Mouse (Mus musculus) midbrain, embryonic 14.5 days (tissue): ENCODE measurements around the gene Pcnx2. TPM values are rescaled to one million over a fixed set of nuclear protein-coding genes. Genes with fewer than 3 reads are reported as not detected.

Experiments
- ATAC-seq: fragments of 200-750 bp; cut with Nextera tagmentation; 2 replicates; pipeline ENCODE4 v1.8.0; 2017; ENCODE audit warnings: moderate number of reproducible peaks, moderate library complexity; ENCODE audit not compliant: low FRiP score, low TSS enrichment
- DNase-seq: peaks from one replicate; pipeline ENCODE4 v3.0.0-alpha.2; 2015
- H3K27ac ChIP-seq: fragments of 300-500 bp; sonication (generic); replicated peaks from 2 replicates; pipeline ENCODE4 v1.5.1; 2014; ENCODE audit warnings: mild to moderate bottlenecking, low read depth, low read length, moderate library complexity
- H3K27me3 ChIP-seq: fragments of 300-500 bp; sonication (generic); 2 replicates; pipeline ENCODE4 v1.6.1; 2014; ENCODE audit warnings: low read length, control low read depth, mixed read lengths; ENCODE audit not compliant: control insufficient read depth, insufficient read depth
- H3K36me3 ChIP-seq: fragments of 300-500 bp; sonication (generic); 2 replicates; pipeline ENCODE4 v1.6.1; 2014; ENCODE audit warnings: low read length, control low read depth; ENCODE audit not compliant: control insufficient read depth, insufficient read depth
- H3K4me1 ChIP-seq: fragments of 300-500 bp; sonication (generic); 2 replicates; pipeline ENCODE4 v1.6.1; 2014; ENCODE audit warnings: mild to moderate bottlenecking, antibody characterized with exemption, low read length, control low read depth; ENCODE audit not compliant: control insufficient read depth, insufficient read depth
- H3K4me2 ChIP-seq: fragments of 300-500 bp; sonication (generic); 2 replicates; pipeline ENCODE4 v1.6.1; 2014; ENCODE audit warnings: mild to moderate bottlenecking, low read length, moderate library complexity
- H3K4me3 ChIP-seq: fragments of 300-500 bp; sonication (generic); replicated peaks from 2 replicates; pipeline ENCODE4 v1.5.1; 2014; ENCODE audit warnings: low read depth, low read length
- H3K9ac ChIP-seq: fragments of 300-500 bp; sonication (generic); replicated peaks from 2 replicates; pipeline ENCODE4 v1.6.1; 2014; ENCODE audit warnings: mild to moderate bottlenecking, low read length, moderate library complexity
- H3K9me3 ChIP-seq: fragments of 300-500 bp; sonication (generic); 2 replicates; pipeline ENCODE4 v1.6.1; 2016; ENCODE audit warnings: low read length, control low read depth, mixed read lengths; ENCODE audit not compliant: control insufficient read depth
- WGBS: fragments of 180-500 bp; shearing (Covaris S2); extraction: QIAGEN DNeasy Blood & Tissue Kit; methylation state at CpG from one replicate; pipeline ENCODE4 v1.1.7; 2014; 5-methylcytosine and 5-hydroxymethylcytosine counted together
- polyA plus RNA-seq: library from polyadenylated mRNA; unstranded; fragments of >200 nt; fragmentation: Nextera tagmentation; extraction: Ambion mirVana; gene quantifications from 2 replicates; pipeline ENCODE4 v1.2.1, GENCODE M21; 2014

Pcnx2 gene
- polyA plus RNA-seq, 1 experiment from 2014 or later = 3.9 TPM

DNA sequence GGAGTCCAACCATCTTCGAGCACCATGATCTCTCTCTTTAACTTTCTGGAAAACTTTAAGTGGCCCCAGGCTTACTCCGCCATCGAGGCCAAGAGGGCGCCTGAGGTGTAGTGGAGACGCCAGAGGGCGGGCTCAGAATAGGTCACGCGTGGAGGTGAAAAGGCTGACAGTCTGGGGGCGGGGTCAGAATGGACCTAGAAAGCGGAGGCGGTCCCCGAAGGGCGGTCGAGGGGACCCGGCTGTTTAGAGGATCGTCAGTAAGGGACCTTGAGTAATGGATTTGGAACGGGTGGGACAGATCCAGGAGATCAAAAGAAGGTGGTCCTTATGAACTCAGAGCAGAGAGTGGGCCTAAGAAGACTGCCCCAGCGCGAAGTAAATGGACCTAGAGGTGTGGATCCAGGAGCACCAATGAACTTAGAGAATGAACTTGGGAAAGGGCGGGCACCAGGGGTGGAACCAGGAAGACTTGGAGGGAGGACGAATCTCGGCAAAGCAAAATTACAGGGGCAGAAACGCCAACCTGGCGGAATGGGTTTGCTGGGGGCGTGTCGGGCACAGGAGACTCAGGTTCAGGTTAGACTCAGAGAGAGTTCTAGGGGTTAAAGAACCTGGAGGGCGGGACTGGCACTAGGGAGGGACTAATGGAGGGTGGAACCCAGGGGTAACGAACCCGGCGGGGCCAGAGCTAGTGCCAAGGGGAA lies 11.7 kb upstream of the Pcnx2 start:
- Histone ChIP-seq H3K4me3 (peak overlapping the region; percentile 49), H3K4me1 (0 out of 2 replicates have a peak, but pooled peaks cover 11% of the 10 kb centered on the region), H3K9me3 (no peaks in the 10 kb centered on the region), H3K4me2 (peak overlapping the region; percentile 95), H3K36me3 (no peaks in the 10 kb centered on the region), H3K9ac (no peak overlapping the region), H3K27ac (no peak overlapping the region), H3K27me3 (peaks cover 44% of the 10 kb centered on the region)
- WGBS = 5% methylated on average over 30 of the region's 30 CpGs
- no peak for ATAC-seq
- no peak for DNase-seq

DNA sequence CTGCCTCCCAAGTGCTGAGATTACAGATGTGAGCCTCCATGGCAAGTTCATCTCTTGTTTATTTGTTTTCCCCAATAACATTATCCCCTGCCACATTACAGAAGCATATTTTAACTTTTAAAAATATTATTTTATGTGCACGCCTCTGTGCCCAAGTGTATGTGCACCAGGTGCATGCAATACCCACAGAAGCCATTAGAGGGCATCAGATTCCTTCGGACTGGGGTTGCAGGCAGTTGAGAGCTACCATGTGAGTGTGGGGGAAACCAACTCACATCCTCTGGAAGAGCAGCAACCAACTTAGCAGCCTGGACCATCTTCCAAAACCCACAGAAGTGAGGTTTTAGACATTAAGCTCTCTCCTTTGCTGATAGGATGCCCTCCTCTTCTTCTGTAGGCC lies 9.2 kb upstream of the Pcnx2 start:
- H3K9ac ChIP-seq = no peak overlapping the region
- H3K4me3 ChIP-seq = no peak overlapping the region
- 75% methylated on average over 2 of the region's 2 CpGs for WGBS
- H3K9me3 ChIP-seq = no peaks in the 10 kb centered on the region
- no peak overlapping the region for H3K27ac ChIP-seq
- H3K27me3 ChIP-seq = peaks cover 38% of the 10 kb centered on the region
- H3K36me3 ChIP-seq = no peaks in the 10 kb centered on the region
- no peak overlapping the region for H3K4me2 ChIP-seq
- ATAC-seq (no peak), DNase-seq (no peak)
- H3K4me1 ChIP-seq = 0 out of 2 replicates have a peak, but pooled peaks cover 11% of the 10 kb centered on the region

DNA sequence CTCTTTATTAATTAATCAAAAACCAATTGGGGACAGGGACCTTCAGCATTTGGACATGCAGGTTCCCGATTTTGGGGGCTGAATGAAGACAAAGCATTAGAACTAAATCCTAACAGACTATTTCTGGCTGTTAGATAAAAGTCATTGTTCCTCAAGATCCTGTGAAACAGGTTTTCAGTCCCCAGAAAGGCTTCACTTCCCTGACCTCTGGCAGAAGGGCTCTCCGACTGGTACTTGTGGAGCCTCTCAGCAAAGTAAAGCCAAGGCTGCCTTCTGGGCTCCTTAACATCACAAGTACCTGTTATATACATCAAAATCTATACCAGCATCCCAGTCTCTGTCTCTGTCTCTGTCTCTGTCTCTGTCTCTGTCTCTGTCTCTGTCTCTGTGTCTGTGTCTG lies 7.2 kb upstream of the Pcnx2 start:
- ATAC-seq = no peak
- H3K9me3 ChIP-seq = no peaks in the 10 kb centered on the region
- DNase-seq = no peak
- no peak overlapping the region for H3K9ac ChIP-seq
- H3K4me2 ChIP-seq = no peak overlapping the region
- H3K36me3 ChIP-seq = no peaks in the 10 kb centered on the region
- H3K27ac ChIP-seq = no peak overlapping the region
- H3K4me1 ChIP-seq = 0 out of 2 replicates have a peak, but pooled peaks cover 5% of the 10 kb centered on the region
- H3K27me3 ChIP-seq = peaks cover 18% of the 10 kb centered on the region
- WGBS = 86% methylated on average over 2 of the region's 2 CpGs
- H3K4me3 ChIP-seq = no peak overlapping the region

DNA sequence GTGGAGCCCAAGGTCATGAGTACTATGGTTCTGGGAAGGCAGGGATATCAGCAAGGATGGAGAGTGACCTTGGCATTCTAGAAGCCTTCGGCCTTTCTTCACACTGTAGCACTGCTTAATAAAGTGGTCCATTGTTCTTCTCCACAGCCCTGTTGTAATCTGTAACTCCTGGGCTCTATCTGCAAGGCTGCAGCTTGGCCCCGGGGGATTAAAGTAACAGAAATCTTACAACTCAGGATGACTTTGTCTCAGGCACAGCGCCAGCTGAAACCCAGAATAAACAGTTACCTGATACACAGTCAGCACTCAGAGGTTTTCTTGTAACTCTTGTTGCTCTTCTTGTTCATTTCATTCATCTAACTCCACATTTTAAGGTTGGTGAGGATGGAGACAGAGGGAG lies 4.4 kb upstream of the Pcnx2 start:
- 39% methylated on average over 3 of the region's 3 CpGs for WGBS
- no peak for ATAC-seq
- H3K9ac ChIP-seq = no peak overlapping the region

DNA sequence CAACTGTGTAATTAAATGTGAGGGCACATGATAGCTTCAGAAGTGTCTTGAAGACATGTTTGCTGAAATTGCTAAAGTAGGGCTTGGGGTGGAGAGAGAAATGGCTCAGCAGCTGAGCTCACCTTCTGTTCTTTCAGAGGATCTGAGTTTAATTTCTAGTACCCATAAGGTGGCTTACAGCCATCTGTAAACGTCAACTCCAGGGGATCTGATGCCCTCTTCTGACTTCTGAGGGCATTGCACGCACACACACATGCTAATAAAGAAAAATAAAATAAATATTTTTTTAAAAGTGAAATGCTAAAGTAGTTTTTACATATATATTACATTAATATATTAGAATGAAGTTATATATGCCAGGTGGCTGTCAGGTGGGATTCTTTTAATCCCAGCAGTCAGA lies 3.0 kb upstream of the Pcnx2 start:
- no peak for DNase-seq
- Histone ChIP-seq H3K9me3 (no peaks in the 10 kb centered on the region), H3K4me2 (no peak overlapping the region), H3K27ac (no peak overlapping the region), H3K9ac (no peak overlapping the region), H3K27me3 (no peaks in the 10 kb centered on the region), H3K4me1 (peaks cover 14% of the 10 kb centered on the region), H3K36me3 (no peaks in the 10 kb centered on the region), H3K4me3 (no peak overlapping the region)
- 23% methylated on average over 2 of the region's 2 CpGs for WGBS
- ATAC-seq = no peak

More for the DNA sequence above, 4.4 kb upstream of the Pcnx2 start:
- peaks cover 8% of the 10 kb centered on the region for H3K4me1 ChIP-seq
- H3K36me3 ChIP-seq = no peaks in the 10 kb centered on the region
- H3K4me3 ChIP-seq = no peak overlapping the region
- H3K9me3 ChIP-seq = no peaks in the 10 kb centered on the region
- DNase-seq = no peak
- H3K27ac ChIP-seq = no peak overlapping the region
- H3K27me3 ChIP-seq = no peaks in the 10 kb centered on the region
- no peak overlapping the region for H3K4me2 ChIP-seq

DNA sequence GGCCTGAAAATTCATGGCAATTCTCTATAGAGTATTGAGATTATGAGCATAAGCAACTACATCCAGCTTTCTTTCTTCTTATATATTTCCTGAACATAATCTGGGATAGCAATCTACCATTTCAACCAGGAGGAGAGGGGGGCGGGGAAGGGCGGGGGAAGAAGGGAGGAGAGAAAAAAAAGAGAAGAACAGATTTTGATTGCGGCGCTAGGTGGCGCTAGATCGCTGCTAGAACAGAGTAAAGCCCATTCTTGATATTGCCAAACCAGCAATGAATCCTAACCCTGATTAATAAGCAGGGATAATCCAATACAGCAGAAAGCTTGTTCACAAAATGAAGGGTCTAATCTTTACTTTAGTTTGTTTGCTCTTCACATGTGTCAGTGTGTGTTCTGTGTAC lies 782 bp upstream of the Pcnx2 start:
- Histone ChIP-seq H3K9me3 (no peaks in the 10 kb centered on the region), H3K9ac (no peak overlapping the region), H3K27me3 (no peaks in the 10 kb centered on the region), H3K27ac (peak overlapping the region; percentile 76), H3K4me3 (peak overlapping the region; percentile 62), H3K36me3 (no peaks in the 10 kb centered on the region), H3K4me1 (peaks cover 14% of the 10 kb centered on the region), H3K4me2 (peak overlapping the region; percentile 75)
- ATAC-seq (no peak), DNase-seq (peak; percentile 93)
- WGBS = 1% methylated on average over 6 of the region's 6 CpGs

DNA sequence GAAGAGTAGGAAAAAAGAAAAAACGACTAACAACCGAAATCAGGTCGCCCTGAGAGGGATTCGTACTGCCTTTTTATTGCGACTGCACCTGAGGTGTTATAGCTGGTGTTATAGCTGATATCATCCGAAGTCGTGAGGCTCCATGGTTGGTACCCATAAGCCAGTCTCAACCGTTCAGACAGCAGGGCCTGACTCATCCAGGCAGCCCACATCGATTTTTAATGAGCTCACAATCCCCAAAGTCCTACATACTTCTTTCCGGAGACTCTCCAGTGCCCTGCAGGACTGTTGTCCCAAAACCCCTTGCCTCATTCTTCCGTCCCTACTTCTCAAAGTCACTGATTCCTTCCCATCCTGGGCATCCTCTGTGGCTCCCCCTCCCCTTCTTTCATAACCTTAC lies 729 bp downstream of the Pcnx2 start:
- H3K9me3 ChIP-seq = no peaks in the 10 kb centered on the region
- no peak for ATAC-seq
- H3K27me3 ChIP-seq = no peaks in the 10 kb centered on the region
- H3K4me1 ChIP-seq = peaks cover 14% of the 10 kb centered on the region
- H3K36me3 ChIP-seq = no peaks in the 10 kb centered on the region
- no peak overlapping the region; the same call in 1 of the 2 replicates for H3K27ac ChIP-seq
- DNase-seq = no peak
- H3K4me2 ChIP-seq = peak overlapping the region; percentile 75
- H3K4me3 ChIP-seq = peak overlapping the region; percentile 62
- WGBS = 60% methylated on average over 11 of the region's 11 CpGs
- H3K9ac ChIP-seq = peak overlapping the region; percentile 81

DNA sequence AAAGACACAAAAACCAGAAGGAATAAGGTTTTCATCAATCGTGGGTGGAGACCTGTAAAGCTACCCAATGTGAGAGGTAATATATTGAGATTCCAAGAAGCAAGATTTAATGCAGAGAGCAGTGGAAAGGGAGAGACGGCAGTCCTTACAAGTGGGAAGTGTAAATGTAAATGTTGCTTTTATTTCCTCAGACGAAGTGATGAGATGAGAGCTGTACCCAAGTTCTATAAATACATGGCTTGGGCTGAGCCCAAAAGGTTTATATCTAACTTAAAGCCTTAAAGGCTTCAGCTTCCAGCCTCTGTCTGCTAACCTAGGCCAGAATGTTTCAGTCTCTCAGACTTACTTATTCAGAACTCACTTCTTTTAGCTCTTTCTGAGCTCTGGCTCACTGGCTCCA lies 8.2 kb downstream of the Pcnx2 start:
- peaks cover 43% of the 10 kb centered on the region for H3K36me3 ChIP-seq
- DNase-seq = no peak
- H3K4me3 ChIP-seq = no peak overlapping the region
- no peak overlapping the region for H3K9ac ChIP-seq
- H3K4me2 ChIP-seq = no peak overlapping the region
- 90% methylated on average over 3 of the region's 3 CpGs for WGBS
- no peaks in the 10 kb centered on the region for H3K9me3 ChIP-seq
- no peak for ATAC-seq
- H3K27ac ChIP-seq = no peak overlapping the region
- no peaks in the 10 kb centered on the region for H3K27me3 ChIP-seq
- no peaks in the 10 kb centered on the region for H3K4me1 ChIP-seq

DNA sequence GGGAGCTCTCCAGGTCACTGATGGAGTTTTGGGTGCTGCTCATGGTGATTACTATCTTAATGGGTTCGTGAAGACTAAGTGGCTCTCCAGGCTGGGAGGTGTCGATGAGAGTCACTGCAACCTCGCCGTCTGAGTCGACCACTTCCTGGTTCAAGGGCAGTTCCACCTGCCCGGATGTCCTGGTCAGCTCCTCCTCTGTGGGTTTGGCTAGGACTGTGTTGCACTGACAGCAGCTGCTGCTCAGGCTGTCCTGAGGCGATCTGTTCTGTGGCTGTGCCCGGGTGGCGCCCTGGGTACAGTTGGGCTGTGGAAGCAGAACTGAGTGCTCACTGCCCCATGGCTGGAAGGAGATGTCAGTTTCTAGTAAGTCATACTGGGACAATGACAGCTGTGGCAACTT lies 10.6 kb downstream of the Pcnx2 start:
- Histone ChIP-seq H3K27ac (no peak overlapping the region), H3K36me3 (peaks cover 46% of the 10 kb centered on the region), H3K4me1 (no peaks in the 10 kb centered on the region), H3K4me3 (no peak overlapping the region), H3K9ac (no peak overlapping the region), H3K9me3 (no peaks in the 10 kb centered on the region), H3K27me3 (no peaks in the 10 kb centered on the region), H3K4me2 (no peak overlapping the region)
- no peak for DNase-seq
- 93% methylated on average over 9 of the region's 9 CpGs for WGBS
- no peak for ATAC-seq
